Mouse (Mus musculus): Measurements from ENCODE around the gene Clk3. TPM values are rescaled to one million over a fixed set of nuclear protein-coding genes. Genes with fewer than 3 reads are reported as not detected.

Gene Clk3
- 79.7 and 105 TPM in 2 replicates for total RNA-seq (2014; rRNA removed)
- 55.4 and 61.7 TPM in 2 replicates for polyA plus RNA-seq (2015; fragmentation: Nextera tagmentation; extraction: Ambion mirVana)

DNA sequence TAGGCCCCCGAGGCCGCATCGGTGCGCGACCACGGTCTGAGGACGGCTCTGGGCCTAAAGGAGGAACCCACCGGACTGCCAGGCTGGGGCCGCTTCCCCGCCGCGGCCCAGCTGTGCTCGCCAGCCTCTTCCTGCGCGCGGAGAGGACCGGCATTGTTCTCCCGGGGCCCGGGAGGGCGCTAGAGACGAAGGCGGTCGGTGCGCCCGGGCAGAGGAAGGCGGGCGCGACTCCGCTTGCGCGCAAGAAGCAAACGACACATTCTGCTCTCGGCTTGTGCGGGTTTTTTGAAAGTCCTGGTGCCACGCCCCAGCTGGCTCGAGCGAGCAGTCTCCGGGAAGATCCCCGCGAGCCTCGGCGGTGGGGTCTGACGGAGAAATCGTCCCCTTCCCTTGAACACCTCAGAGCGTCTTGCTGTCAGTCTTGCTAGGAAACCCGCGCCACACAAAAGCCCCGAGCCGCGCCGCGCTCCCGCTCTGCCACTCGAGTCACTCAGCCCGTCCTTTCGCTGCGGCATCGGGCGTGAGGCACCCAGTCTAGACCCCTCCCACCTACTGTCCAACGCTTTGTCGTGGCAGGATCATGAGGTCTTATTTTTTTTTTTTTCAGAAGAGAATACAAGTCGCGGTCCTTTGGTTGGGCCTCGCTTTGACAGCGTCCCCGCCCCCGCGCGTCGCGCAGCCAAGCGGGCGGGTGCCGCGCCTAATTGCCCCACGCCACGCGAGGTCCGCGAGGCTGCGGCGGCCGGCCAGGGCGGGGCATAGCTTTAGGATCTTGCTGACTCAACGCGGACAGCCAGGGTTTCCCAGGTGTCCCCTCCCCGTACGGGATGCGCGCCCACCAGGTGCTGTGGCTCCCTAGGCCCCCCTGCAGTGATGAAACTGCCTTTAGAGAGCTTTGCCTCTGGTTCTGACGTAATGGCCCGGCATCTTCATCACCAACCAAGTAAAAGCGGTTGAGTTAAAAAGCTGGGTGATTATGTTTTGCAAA, at the start of gene Clk3:
Gene Clk3, minus strand, starts transcription at position 497 of the 988 bp plus-strand sequence.
- Histone ChIP-seq H3K27ac (ENCODE audit: low read depth, low read length) (peak within 1 kb of the TSS; percentile 99), H3K4me3 (ENCODE audit: low read depth, low read length) (peak within 1 kb of the TSS; percentile 79), H3K9ac (peak within 1 kb of the TSS; percentile 99), H3K36me3 (ENCODE audit: insufficient read depth) (peaks cover 10% of the 10 kb centered on the region), H3K4me1 (ENCODE audit: insufficient read depth) (peaks cover 26% of the 10 kb centered on the region), H3K9me3 (ENCODE audit: low read length) (no peaks in the 10 kb centered on the region), H3K27me3 (ENCODE audit: insufficient read depth, low read length) (no peaks in the 10 kb centered on the region), H3K4me2 (ENCODE audit: low read depth) (peak within 1 kb of the TSS; percentile 92)
- peak; percentile 88 for DNase-seq
- peak; percentile 69 for ATAC-seq
- peak; percentile 53 for TF ChIP-seq CTCF (IDR thresholded peaks at IDR 0.05; ENCODE audit: low read depth)
- WGBS, result 1% methylated on average over 92 of the region's 93 CpGs

DNA sequence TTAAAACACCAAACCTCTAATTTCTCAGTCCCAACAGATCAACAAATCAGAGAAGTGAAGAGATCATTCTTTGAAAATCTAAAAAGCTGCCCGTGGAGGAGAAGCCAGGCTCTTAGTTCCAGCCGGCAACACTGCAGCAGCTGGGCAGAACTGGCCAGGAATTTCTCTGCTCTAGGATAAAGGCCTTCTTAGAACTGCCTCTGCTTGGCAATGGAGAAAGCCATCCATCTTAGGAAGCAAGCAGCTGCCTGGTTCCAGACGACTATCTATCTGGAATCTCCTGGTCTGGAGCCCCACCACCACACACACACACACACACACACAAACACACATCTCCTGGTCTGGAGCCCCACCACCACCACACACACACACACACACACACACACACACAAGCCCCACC, 49.2 kb upstream of the Clk3 start:
- H3K27me3 ChIP-seq (ENCODE audit: insufficient read depth, low read length), result no peaks in the 10 kb centered on the region
- H3K9me3 ChIP-seq (ENCODE audit: low read length), result no peaks in the 10 kb centered on the region
- no peaks in the 10 kb centered on the region for H3K36me3 ChIP-seq (ENCODE audit: insufficient read depth)
- WGBS, result 39% methylated on average over 3 of the region's 3 CpGs
- no peak overlapping the region for H3K9ac ChIP-seq
- DNase-seq, result no peak
- peaks cover 21% of the 10 kb centered on the region; the same call in 1 of the 2 replicates for H3K4me1 ChIP-seq (ENCODE audit: insufficient read depth)
- no peak overlapping the region for H3K4me2 ChIP-seq (ENCODE audit: low read depth)
- no peak for TF ChIP-seq CTCF (IDR thresholded peaks at IDR 0.05; ENCODE audit: low read depth)
- ATAC-seq, result no peak
- no peak overlapping the region for H3K4me3 ChIP-seq (ENCODE audit: low read depth, low read length)
- no peak overlapping the region for H3K27ac ChIP-seq (ENCODE audit: low read depth, low read length)

DNA sequence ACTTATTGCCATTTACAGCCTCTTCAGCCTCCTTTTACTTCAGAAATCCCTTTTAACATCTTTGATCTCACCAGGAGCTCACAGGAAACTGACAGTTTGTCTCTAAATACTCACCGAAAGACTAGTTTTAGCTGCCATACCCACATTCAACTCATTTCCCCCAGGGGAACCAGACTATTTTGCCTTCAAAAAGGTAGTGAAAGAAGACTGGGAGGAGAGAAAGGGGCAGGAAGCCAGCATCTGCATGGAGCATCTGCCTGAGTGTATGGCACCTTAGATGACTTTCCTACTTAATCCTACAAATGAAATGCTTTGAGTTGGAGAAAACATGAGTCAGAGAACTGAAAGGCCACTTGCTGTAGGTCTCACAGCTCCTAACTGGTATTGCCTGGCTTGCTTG, 48.4 kb upstream of the Clk3 start:
- DNase-seq (no peak), ATAC-seq (no peak)
- Histone ChIP-seq H3K9ac (no peak overlapping the region), H3K27ac (ENCODE audit: low read depth, low read length) (peak overlapping the region; percentile 45), H3K4me3 (ENCODE audit: low read depth, low read length) (no peak overlapping the region), H3K9me3 (ENCODE audit: low read length) (no peaks in the 10 kb centered on the region), H3K4me1 (ENCODE audit: insufficient read depth) (peaks cover 21% of the 10 kb centered on the region; the same call in 1 of the 2 replicates), H3K4me2 (ENCODE audit: low read depth) (no peak overlapping the region), H3K36me3 (ENCODE audit: insufficient read depth) (0 out of 2 replicates have a peak, but pooled peaks cover 4% of the 10 kb centered on the region), H3K27me3 (ENCODE audit: insufficient read depth, low read length) (no peaks in the 10 kb centered on the region)
- WGBS, result 28% methylated on average over 1 of the region's 1 CpGs
- TF ChIP-seq CTCF (IDR thresholded peaks at IDR 0.05; ENCODE audit: low read depth), result no peak

DNA sequence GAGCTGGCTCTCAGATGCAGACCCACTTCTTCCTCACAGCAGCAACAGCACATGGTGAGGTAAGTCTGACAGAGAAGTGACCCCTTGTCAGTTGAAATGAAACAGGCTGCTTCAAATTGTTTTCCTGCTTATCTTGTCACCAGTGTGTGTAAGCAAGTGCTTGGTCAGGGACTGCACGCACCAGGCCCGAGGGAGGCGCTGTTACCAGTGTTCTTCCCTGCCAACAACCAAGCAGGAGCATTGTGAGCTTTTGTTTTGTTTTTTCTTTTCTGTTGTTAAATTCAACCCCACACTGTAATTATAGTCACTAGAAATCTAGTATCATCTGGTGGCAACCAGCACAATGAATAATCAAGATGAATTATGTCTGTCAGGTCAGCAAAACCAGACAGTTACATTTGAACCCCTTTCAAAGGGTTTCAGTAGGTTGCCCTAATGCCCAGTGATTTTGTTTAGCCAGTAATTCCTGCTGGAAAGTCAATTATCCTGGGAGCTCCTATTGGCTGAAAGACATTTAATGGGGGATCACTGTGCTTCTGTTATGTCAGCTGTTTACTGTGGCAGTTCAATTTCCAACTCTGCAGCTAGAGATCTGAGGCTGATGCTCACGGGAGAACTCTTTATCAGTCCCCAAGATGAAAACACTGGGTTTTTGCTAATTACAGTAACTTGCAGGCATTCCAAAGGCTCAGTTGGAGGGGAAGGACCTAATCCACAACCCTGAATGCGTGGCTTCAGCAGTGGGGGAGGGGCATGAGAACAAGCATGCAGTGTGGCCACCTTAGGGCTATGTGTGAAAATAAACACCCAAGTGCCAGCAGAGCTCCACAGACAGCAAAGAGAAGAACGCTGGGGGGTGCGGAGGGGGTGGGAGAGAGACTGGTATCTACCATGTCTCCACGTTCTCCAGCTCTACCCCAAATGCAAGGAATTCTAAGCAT, 46.4 kb upstream of the Clk3 start:
- Histone ChIP-seq H3K9me3 (ENCODE audit: low read length) (no peaks in the 10 kb centered on the region), H3K27me3 (ENCODE audit: insufficient read depth, low read length) (no peaks in the 10 kb centered on the region), H3K4me3 (ENCODE audit: low read depth, low read length) (no peak overlapping the region), H3K4me2 (ENCODE audit: low read depth) (no peak overlapping the region), H3K9ac (no peak overlapping the region), H3K27ac (ENCODE audit: low read depth, low read length) (no peak overlapping the region; the same call in 1 of the 2 replicates), H3K36me3 (ENCODE audit: insufficient read depth) (0 out of 2 replicates have a peak, but pooled peaks cover 4% of the 10 kb centered on the region), H3K4me1 (ENCODE audit: insufficient read depth) (peaks cover 21% of the 10 kb centered on the region; the same call in 1 of the 2 replicates)
- ATAC-seq (peak; percentile 63; the same call in 1 of the 2 replicates), DNase-seq (peak; percentile 31)
- 34% methylated on average over 8 of the region's 8 CpGs for WGBS
- peak; percentile 32 for TF ChIP-seq CTCF (IDR thresholded peaks at IDR 0.05; ENCODE audit: low read depth)

DNA sequence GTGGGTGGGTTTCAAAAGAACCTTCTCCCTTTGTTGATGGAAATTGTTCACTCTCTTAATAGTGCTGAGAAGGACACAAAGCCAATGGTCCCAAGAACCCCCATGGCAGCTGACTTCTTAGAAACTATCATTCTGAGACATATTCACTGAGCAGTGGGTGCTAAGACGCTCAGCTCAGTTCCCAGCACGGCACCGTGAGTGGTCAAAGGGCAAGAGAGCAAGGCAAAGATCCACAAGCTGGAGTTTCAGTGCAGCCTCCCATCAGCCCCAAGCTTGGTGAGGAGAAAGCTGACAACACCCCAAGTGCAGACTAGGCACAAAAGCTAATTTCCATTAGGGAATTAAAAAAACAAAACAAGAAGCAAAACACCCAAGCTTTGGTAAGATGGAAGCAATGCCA, 45.0 kb upstream of the Clk3 start:
- peaks cover 21% of the 10 kb centered on the region; the same call in 1 of the 2 replicates for H3K4me1 ChIP-seq (ENCODE audit: insufficient read depth)
- WGBS, result 87% methylated on average over 3 of the region's 3 CpGs
- DNase-seq, result no peak

DNA sequence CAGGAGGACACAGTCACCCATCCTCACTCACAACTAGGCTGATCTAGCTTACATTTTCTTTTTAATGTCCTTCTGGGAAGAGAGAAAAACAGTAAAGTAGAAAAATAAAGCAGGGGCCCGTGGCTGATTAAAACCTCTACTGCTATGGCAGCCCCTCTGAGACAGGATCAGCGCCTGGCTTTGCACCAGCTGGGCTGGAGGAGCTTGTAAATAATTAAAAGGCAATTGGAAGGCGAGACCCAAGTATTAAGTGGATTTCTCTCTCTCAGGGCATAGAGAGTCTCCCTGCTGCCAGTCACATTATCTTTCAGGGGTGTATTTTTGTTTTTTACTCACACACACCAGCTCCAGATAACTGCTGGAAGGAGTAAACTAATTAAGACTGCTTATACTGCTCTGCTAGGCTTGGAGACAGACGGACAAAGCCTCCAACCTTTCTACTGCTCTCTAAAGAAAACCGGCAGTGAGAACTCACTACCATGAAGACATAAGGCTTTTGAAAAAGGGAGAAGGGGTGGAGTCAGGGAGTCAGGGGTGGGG, 43.2 kb upstream of the Clk3 start:
- H3K27ac ChIP-seq (ENCODE audit: low read depth, low read length), result no peak overlapping the region
- no peak overlapping the region for H3K4me3 ChIP-seq (ENCODE audit: low read depth, low read length)
- no peaks in the 10 kb centered on the region for H3K9me3 ChIP-seq (ENCODE audit: low read length)
- DNase-seq, result peak; percentile 31
- H3K4me1 ChIP-seq (ENCODE audit: insufficient read depth), result peaks cover 14% of the 10 kb centered on the region; the same call in 1 of the 2 replicates
- WGBS, result 18% methylated on average over 5 of the region's 5 CpGs
- H3K36me3 ChIP-seq (ENCODE audit: insufficient read depth), result 0 out of 2 replicates have a peak, but pooled peaks cover 4% of the 10 kb centered on the region
- TF ChIP-seq CTCF (IDR thresholded peaks at IDR 0.05; ENCODE audit: low read depth), result no peak
- no peak overlapping the region for H3K4me2 ChIP-seq (ENCODE audit: low read depth)
- 0 out of 2 replicates have a peak, but pooled peaks have one; percentile 5 for ATAC-seq
- H3K27me3 ChIP-seq (ENCODE audit: insufficient read depth, low read length), result no peaks in the 10 kb centered on the region
- H3K9ac ChIP-seq, result no peak overlapping the region

More for the DNA sequence above, 45.0 kb upstream of the Clk3 start:
- H3K27me3 ChIP-seq (ENCODE audit: insufficient read depth, low read length), result no peaks in the 10 kb centered on the region
- no peak overlapping the region for H3K4me3 ChIP-seq (ENCODE audit: low read depth, low read length)
- ATAC-seq, result no peak
- no peak for TF ChIP-seq CTCF (IDR thresholded peaks at IDR 0.05; ENCODE audit: low read depth)
- no peak overlapping the region for H3K27ac ChIP-seq (ENCODE audit: low read depth, low read length)
- no peaks in the 10 kb centered on the region for H3K9me3 ChIP-seq (ENCODE audit: low read length)
- H3K36me3 ChIP-seq (ENCODE audit: insufficient read depth), result 0 out of 2 replicates have a peak, but pooled peaks cover 4% of the 10 kb centered on the region
- no peak overlapping the region for H3K4me2 ChIP-seq (ENCODE audit: low read depth)
- no peak overlapping the region for H3K9ac ChIP-seq
